Mouse (Mus musculus): ENCODE measurements at regions not wholly inside any gene's neighbourhood (a gene's known extent, or its start where the extent isn't known, plus 50 kb on each side); places are given as distances from the start of the nearest gene placed in this dataset.
"Not testable (repeated sequence)": the region's sequence is repeated elsewhere in the genome, so short reads cannot be mapped to it uniquely, and the experiment has no call there.

DNA sequence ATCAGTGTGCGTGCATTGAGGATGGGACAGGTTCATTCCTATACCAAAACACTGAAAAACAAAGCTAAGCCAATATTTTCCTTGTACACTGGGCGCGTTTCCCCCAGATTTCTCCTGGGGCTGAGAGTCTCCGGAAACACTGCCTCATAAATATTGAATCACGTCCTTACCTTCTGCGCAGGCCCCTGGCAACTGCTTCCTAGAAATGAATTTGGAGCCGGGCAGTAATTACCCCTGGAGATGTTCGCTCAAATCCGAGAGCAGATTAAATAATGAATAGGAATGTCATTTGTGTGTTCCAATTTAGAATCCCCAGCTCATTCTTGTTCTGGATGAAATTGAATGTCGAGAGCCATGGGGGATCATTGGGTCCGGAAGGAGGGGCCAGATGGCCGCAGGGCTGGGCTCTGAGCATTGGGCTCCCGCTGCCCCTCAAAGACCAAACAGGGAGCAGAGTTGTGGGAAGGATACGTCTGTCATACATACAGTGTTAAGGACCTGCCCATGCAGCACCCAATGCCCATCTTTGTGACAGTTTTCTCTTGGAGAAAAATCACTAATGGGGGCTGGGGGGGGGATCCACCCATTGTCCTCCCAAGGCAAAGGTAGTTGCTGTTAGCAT, 117.7 kb upstream of the Kcng1 start:
- Histone ChIP-seq H3K4me3 (ENCODE audit: low read depth, low read length) (no peak overlapping the region), H3K9ac (ENCODE audit: low read depth, low read length) (no peak overlapping the region), H3K9me3 (ENCODE audit: control insufficient read depth) (no peaks in the 10 kb centered on the region), H3K27ac (ENCODE audit: low read depth, low read length) (no peak overlapping the region), H3K27me3 (replicated peaks; ENCODE audit: control insufficient read depth, insufficient read depth, low read length) (no peaks in the 10 kb centered on the region), H3K36me3 (ENCODE audit: control insufficient read depth, insufficient read depth) (no peaks in the 10 kb centered on the region), H3K4me2 (replicated peaks; ENCODE audit: low read depth) (no peak overlapping the region), H3K4me1 (replicated peaks; ENCODE audit: control insufficient read depth, insufficient read depth, low read length) (no peaks in the 10 kb centered on the region)
- no peak for ATAC-seq
- WGBS: 78% methylated on average over 14 of the region's 14 CpGs
- no peak for TF ChIP-seq CTCF (IDR thresholded peaks at IDR 0.05; ENCODE audit: low read depth)

DNA sequence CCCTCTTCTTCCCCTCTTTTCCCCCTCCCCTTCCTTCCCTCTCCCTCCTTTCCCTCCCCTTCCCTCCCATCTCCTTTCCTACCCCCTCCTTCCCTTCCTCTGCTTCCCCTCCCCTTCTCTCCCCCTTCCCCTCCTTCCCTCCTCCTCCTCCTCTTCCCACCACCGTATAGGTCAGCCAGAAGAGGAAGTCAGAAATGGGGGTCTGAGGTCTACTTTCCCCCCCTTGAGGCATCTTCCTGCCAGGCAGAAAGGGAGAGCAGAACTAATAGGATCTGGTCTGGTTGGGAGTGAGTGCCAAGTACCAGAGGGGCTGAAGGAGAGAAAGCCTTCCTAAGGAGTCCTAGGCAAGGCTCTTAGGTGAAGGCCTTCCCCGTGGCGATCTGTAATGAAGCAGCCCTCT, 114.8 kb upstream of the Kcng1 start:
- no peak for ATAC-seq
- H3K4me2 ChIP-seq (replicated peaks; ENCODE audit: low read depth): no peak overlapping the region
- H3K36me3 ChIP-seq (ENCODE audit: control insufficient read depth, insufficient read depth): no peaks in the 10 kb centered on the region

DNA sequence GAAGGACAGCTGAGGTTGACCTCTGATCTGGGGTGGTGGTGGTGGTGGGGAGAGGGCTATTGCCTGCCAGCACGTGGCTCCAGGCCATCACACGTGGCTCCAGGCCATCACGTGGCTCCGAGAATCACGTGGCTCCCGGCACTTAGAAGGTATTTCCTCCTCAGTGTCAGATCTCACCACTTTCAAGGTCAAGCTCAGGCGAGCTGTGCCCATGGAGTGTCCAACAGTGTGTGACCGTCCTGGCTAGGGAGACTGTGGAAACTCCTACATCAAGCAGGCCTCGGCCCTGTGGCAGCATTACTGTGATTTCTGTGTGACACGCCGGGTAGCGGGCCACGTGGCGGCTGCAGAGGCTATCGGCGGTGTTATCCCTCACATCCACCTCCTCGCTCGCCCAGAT, 111.8 kb upstream of the Kcng1 start:
- no peak overlapping the region for H3K27ac ChIP-seq (ENCODE audit: low read depth, low read length)
- H3K9ac ChIP-seq (ENCODE audit: low read depth, low read length): no peak overlapping the region
- H3K4me2 ChIP-seq (replicated peaks; ENCODE audit: low read depth): no peak overlapping the region
- H3K4me3 ChIP-seq (ENCODE audit: low read depth, low read length): no peak overlapping the region
- WGBS: 91% methylated on average over 18 of the region's 18 CpGs
- ATAC-seq: no peak
- H3K27me3 ChIP-seq (replicated peaks; ENCODE audit: control insufficient read depth, insufficient read depth, low read length): no peaks in the 10 kb centered on the region
- no peak for TF ChIP-seq CTCF (IDR thresholded peaks at IDR 0.05; ENCODE audit: low read depth)
- no peaks in the 10 kb centered on the region for H3K9me3 ChIP-seq (ENCODE audit: control insufficient read depth)
- H3K4me1 ChIP-seq (replicated peaks; ENCODE audit: control insufficient read depth, insufficient read depth, low read length): no peaks in the 10 kb centered on the region
- H3K36me3 ChIP-seq (ENCODE audit: control insufficient read depth, insufficient read depth): no peaks in the 10 kb centered on the region

More for the DNA sequence above, 114.8 kb upstream of the Kcng1 start:
- Histone ChIP-seq H3K4me3 (ENCODE audit: low read depth, low read length) (no peak overlapping the region), H3K9me3 (ENCODE audit: control insufficient read depth) (no peaks in the 10 kb centered on the region), H3K27ac (ENCODE audit: low read depth, low read length) (no peak overlapping the region), H3K4me1 (replicated peaks; ENCODE audit: control insufficient read depth, insufficient read depth, low read length) (no peaks in the 10 kb centered on the region), H3K27me3 (replicated peaks; ENCODE audit: control insufficient read depth, insufficient read depth, low read length) (no peaks in the 10 kb centered on the region), H3K9ac (ENCODE audit: low read depth, low read length) (no peak overlapping the region)
- TF ChIP-seq CTCF (IDR thresholded peaks at IDR 0.05; ENCODE audit: low read depth): no peak
- 58% methylated on average over 3 of the region's 3 CpGs for WGBS

DNA sequence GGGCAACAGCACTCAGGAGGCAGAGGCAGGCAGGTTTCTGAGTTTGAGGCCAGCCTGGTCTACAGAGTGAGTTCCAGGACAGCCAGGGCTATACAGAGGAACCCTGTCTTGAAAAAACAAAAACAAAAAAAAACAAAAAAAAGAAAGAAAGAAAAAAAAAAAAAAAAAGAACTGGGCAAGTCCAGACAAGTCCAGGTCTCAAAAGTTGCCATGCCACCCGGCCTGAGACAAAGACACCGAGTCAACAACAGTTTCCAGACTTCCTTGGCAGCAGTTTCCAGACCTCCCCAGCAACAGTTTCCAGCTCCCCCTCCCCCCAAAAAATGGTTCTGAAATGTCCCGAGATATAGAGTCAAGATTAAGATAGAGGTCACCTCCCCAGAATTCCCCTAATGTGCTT, 110.6 kb upstream of the Kcng1 start:
- ATAC-seq; H3K27me3 ChIP-seq (replicated peaks; ENCODE audit: control insufficient read depth, insufficient read depth, low read length): not testable (repeated sequence)
- 87% methylated on average over 3 of the region's 3 CpGs for WGBS

DNA sequence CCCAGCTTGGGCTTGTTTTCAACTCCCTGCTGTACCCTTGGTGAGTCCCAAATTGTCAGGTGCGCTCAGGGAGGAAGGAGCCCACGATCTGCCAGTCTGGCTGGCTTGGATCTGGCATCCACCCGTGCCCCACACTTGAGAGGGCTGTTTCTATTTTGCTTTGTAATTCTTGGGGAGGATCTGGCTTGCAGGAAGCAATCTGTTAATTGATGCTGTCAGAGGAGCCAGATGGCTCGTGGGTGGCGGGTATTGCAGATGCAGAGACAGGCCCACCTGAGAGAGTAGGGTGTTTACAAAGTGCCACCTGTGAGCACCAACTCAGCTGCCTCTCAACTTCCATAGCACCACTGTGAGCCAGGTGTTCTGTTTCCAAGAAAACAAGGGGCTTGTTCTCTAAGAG, 99.1 kb upstream of the Kcng1 start:
- no peak overlapping the region for H3K4me3 ChIP-seq (ENCODE audit: low read depth, low read length)
- no peak overlapping the region for H3K4me2 ChIP-seq (replicated peaks; ENCODE audit: low read depth)
- H3K4me1 ChIP-seq (replicated peaks; ENCODE audit: control insufficient read depth, insufficient read depth, low read length): no peaks in the 10 kb centered on the region
- H3K27ac ChIP-seq (ENCODE audit: low read depth, low read length): no peak overlapping the region
- no peak for ATAC-seq
- H3K9ac ChIP-seq (ENCODE audit: low read depth, low read length): no peak overlapping the region
- no peaks in the 10 kb centered on the region for H3K36me3 ChIP-seq (ENCODE audit: control insufficient read depth, insufficient read depth)
- no peaks in the 10 kb centered on the region for H3K9me3 ChIP-seq (ENCODE audit: control insufficient read depth)
- TF ChIP-seq CTCF (IDR thresholded peaks at IDR 0.05; ENCODE audit: low read depth): no peak
- no peaks in the 10 kb centered on the region for H3K27me3 ChIP-seq (replicated peaks; ENCODE audit: control insufficient read depth, insufficient read depth, low read length)
- 62% methylated on average over 5 of the region's 5 CpGs for WGBS

More for the DNA sequence above, 110.6 kb upstream of the Kcng1 start:
- H3K27ac ChIP-seq (ENCODE audit: low read depth, low read length); H3K36me3 ChIP-seq (ENCODE audit: control insufficient read depth, insufficient read depth); H3K9ac ChIP-seq (ENCODE audit: low read depth, low read length); H3K4me3 ChIP-seq (ENCODE audit: low read depth, low read length); H3K4me1 ChIP-seq (replicated peaks; ENCODE audit: control insufficient read depth, insufficient read depth, low read length); H3K4me2 ChIP-seq (replicated peaks; ENCODE audit: low read depth); H3K9me3 ChIP-seq (ENCODE audit: control insufficient read depth): not testable (repeated sequence)

DNA sequence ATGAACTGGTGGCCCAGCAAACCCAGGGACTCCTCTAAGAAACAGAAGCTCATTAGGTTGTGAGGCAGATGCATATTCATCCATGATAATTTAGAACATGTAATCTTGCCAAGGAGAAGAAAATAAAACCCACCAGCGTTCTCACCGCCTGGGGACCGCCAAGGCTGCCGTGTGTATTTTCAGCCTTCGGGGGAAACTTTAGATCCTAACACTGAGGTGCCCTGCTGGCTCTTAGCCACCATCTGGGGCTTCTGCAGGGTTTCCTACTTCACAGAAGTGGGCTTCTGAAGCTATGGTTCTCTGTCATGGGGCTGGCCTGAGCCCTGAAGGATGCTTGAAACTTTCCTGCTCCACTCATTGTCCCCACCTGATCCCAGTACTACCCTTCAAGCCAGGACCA, 90.8 kb upstream of the Kcng1 start:
- no peak overlapping the region for H3K4me2 ChIP-seq (replicated peaks; ENCODE audit: low read depth)
- WGBS: 94% methylated on average over 5 of the region's 5 CpGs
- H3K4me1 ChIP-seq (replicated peaks; ENCODE audit: control insufficient read depth, insufficient read depth, low read length): no peaks in the 10 kb centered on the region
- no peak for TF ChIP-seq CTCF (IDR thresholded peaks at IDR 0.05; ENCODE audit: low read depth)
- peaks cover 17% of the 10 kb centered on the region; the same call in 1 of the 2 replicates for H3K9me3 ChIP-seq (ENCODE audit: control insufficient read depth)
- ATAC-seq: no peak
- H3K27me3 ChIP-seq (replicated peaks; ENCODE audit: control insufficient read depth, insufficient read depth, low read length): no peaks in the 10 kb centered on the region
- no peak overlapping the region for H3K9ac ChIP-seq (ENCODE audit: low read depth, low read length)
- H3K4me3 ChIP-seq (ENCODE audit: low read depth, low read length): no peak overlapping the region
- no peaks in the 10 kb centered on the region for H3K36me3 ChIP-seq (ENCODE audit: control insufficient read depth, insufficient read depth)
- no peak overlapping the region for H3K27ac ChIP-seq (ENCODE audit: low read depth, low read length)

DNA sequence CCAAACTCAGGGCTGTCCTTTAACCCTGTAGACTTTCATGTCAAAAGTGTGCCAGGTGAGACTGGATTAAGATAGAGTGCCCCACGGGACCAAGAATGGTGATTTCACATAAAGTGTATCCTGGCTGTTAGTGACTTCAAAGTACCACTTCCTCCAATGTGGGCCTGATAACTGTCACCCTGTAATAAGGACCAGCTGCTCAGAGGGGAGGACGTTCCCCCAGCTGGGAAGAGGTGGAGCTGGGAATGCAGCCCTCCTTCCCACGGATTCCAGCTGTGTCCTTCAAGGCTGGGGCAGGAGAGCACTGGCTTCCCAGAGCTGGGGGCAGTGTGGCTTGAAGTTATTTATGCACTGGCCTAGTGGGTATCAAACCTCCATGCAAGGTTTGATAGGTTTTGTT, 89.7 kb upstream of the Kcng1 start:
- Histone ChIP-seq H3K9me3 (ENCODE audit: control insufficient read depth) (peaks cover 17% of the 10 kb centered on the region; the same call in 1 of the 2 replicates), H3K27me3 (replicated peaks; ENCODE audit: control insufficient read depth, insufficient read depth, low read length) (no peaks in the 10 kb centered on the region), H3K4me3 (ENCODE audit: low read depth, low read length) (no peak overlapping the region), H3K27ac (ENCODE audit: low read depth, low read length) (no peak overlapping the region), H3K36me3 (ENCODE audit: control insufficient read depth, insufficient read depth) (no peaks in the 10 kb centered on the region), H3K4me2 (replicated peaks; ENCODE audit: low read depth) (no peak overlapping the region), H3K9ac (ENCODE audit: low read depth, low read length) (no peak overlapping the region), H3K4me1 (replicated peaks; ENCODE audit: control insufficient read depth, insufficient read depth, low read length) (no peaks in the 10 kb centered on the region)
- no peak for ATAC-seq
- no peak for TF ChIP-seq CTCF (IDR thresholded peaks at IDR 0.05; ENCODE audit: low read depth)
- WGBS: 26% methylated on average over 3 of the region's 3 CpGs
